Mouse (Mus musculus) gastrocnemius, postnatal 4 days (tissue): Measurements from ENCODE around the gene Cyb5d1. TPM values are rescaled to one million over a fixed set of nuclear protein-coding genes. Genes with fewer than 3 reads are reported as not detected.
"Not testable (repeated sequence)": the region's sequence is repeated elsewhere in the genome, so short reads cannot be mapped to it uniquely, and the experiment has no call there.

Experiments used
- DNase-seq, 2 experiments: peaks; one replicate each; pipeline ENCODE4 v3.0.0; 2021 to 2022; ENCODE audit warnings: low spot score in 2 of 2, mixed read lengths in 2 of 2
- total RNA-seq, 2 experiments: library from RNA; stranded (reverse); gene quantifications; 2 replicates each; pipeline ENCODE4 v1.2.3; 2021

Cyb5d1 gene
- total RNA-seq, 2 experiments from 2014 or later = 21.1 to 26.4 TPM

GRCm38 (mm10) chr11:69405397-69406200 is 10.2 kb upstream of the Cyb5d1 start:
- DNase-seq = peak in 1 of 2 experiments; percentile 18

GRCm38 (mm10) chr11:69404595-69405396 is 9.4 kb upstream of the Cyb5d1 start:
- DNase-seq = peak in 1 of 2 experiments; percentile 18

- DNase-seq = peak in 1 of 2 experiments; percentile 21
These were observed 8.5 kb upstream of the Cyb5d1 start for GRCm38 (mm10) chr11:69403691-69404594.

DNA sequence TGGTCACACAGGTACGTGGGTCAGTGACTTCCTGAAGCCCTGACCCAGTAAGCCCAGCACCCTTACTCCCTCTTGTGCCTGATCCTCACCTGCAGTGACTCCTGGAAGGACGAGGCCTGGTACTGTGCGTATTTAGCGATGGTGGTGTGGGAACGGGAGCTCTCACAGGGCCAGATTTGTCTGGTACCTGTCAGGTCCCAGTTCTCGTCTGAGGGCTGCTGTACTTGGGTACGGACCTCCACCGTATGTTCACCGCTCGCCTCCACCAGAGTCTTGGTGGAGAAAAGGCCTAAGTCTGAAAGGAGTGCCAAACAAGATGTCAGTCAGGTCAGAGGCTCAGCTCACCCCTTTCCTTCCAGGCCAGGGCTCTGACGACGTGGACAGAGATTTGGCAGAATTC is 6.6 kb upstream of the Cyb5d1 start:
- DNase-seq = no peak

- DNase-seq = peak; percentile 62 to 84
These were observed 5.8 kb upstream of the Cyb5d1 start for GRCm38 (mm10) chr11:69401210-69401637.

GRCm38 (mm10) chr11:69400083-69400850 is 4.8 kb upstream of the Cyb5d1 start:
- peak in 1 of 2 experiments; percentile 16 for DNase-seq

- DNase-seq = peak; percentile 20 to 25
These were observed 4.0 kb upstream of the Cyb5d1 start for GRCm38 (mm10) chr11:69399201-69400082.

- DNase-seq = peak in 1 of 2 experiments; percentile 19
These were observed 3.2 kb upstream of the Cyb5d1 start for GRCm38 (mm10) chr11:69398486-69399200.

DNA sequence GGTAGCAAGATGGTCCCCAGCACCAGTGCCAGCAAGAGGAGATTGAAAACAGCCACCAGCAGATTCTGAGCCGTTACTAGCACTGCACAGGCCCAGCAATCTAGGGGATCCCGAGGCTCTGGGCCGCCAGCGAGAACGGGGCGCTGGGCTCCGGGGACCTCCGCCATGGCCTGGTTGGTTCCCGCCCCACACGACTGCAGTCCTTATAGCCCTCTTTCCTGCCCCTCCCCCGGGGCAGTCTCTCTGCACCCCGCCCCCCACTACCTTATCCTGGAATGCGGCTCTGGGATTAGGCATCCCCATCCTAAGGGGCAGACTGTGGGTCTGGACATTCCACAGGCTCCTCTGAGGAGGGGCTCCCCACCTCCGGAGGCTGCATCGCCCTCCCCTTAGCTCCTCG is 2.6 kb upstream of the Cyb5d1 start, which contains the start of gene Tmem88:
Tmem88 (minus strand) TSS at position 176 of the 400 bp plus-strand sequence.
- DNase-seq = peak in 1 of 2 experiments; percentile 24

- DNase-seq = peak in 1 of 2 experiments; percentile 27
These were observed 2.2 kb upstream of the Cyb5d1 start for GRCm38 (mm10) chr11:69397581-69398057.

DNA sequence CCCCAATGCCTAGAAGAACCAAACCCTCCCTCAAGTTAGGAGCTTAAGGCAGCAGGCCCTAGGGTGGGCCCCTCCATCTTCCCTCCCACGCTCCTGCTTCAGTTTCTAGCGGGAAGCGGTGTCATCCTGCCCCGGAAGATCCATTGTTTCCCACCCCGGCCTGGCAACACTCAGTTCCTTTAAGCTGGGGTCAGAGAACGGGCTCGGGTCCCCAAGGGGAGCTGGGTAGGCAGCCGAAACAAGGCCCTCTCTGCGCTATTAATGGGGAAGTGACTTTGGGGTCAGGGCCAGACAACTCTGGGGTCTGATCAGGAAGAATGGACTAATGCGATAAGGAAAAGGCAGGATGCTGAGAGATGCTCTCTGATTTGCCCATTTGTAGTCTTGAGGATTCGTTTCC is 1.3 kb upstream of the Cyb5d1 start:
- DNase-seq = peak in 1 of 2 experiments; percentile 38

DNA sequence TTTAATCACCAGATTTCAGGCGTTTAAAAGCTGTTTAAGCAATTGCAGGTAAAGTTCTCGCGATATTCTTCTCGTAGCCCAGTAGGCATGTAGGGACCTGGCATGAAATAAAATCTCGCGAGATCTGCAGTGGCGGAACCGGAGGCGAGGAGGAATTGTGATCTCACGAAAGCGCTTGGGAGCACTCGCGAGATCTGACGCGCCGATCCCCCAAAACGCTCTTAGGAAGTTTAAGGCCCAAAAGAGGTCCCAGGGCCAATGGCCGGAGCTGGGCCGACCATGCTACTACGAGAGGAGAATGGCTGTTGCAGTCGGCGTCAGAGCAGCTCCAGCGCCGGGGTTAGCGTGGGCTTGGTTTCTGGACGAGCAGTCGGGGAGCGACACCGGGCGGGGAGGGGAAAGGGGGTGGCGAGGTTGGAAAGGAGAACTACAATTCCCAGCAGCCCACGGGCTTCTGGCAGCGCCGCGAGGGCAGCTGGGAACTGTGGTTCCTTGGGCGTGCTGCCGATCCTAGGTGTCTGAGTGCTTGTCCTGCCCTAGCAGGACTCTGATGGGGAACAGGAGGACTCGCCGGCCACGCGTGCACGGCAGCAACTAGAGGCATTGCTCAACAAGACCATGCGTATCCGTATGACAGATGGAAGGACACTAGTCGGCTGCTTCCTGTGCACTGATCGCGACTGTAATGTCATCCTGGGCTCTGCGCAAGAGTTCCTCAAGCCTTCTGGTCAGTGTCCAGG is 373 bp upstream of the Cyb5d1 start:
- DNase-seq = peak; percentile 86 to 95

DNA sequence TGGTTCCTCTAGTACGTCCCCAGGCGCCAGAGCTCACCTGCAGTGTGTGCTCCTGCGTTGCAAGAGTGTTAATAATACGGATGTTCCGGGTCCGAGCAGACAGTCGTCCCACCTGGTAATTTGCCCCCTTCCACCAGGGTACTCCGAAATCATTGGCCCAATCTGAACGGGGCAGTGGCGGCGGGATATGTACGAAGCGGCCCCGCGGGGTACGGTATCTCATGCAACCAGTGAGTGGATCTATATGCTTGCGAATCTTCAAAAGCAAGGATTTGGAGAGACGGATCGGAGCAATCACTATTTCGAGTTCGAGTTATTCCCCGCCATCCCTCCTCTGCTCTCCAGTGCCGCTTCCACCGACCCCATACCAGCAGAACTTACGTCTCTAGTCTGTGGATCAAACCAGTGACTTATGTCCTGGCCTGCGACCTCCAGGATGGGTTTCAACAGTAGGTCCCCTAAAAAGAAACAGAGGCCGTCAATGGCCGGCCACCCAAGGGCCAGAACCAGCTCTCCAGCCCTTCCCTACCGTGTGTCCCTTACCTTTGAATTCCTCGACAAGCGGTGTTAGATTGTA is 752 bp downstream of the Cyb5d1 start:
- not testable (repeated sequence) for DNase-seq

DNA sequence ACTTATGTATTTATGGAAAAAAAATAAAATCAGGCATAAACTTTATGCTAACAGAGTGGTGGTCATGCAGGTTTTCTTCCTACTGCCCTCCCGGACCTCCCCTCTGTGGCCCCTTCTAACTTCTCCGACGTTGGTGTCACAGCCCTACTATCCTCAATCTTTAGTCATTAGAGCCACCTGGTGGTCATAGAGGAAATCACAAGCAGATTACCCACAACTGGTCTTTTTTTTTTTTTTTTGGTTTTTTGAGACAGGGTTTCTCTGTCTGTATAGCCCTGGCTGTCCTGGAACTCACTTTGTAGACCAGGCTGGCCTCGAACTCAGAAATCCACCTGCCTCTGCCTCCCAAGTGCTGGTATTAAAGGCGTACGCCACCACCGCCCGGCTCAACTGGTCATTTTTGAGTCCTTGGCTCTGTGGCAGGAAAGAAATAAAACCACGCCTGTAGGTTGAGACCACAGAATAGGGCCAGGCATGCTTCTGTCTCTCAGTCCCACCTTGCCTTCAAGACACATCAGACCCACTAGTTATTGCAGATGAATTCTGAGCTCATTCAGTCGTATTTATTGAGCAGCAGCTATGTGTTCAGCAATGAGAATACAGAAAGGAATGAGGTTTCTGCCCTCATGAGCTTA is 4.9 kb downstream of the Cyb5d1 start:
- DNase-seq = peak in 1 of 2 experiments; percentile 76

DNA sequence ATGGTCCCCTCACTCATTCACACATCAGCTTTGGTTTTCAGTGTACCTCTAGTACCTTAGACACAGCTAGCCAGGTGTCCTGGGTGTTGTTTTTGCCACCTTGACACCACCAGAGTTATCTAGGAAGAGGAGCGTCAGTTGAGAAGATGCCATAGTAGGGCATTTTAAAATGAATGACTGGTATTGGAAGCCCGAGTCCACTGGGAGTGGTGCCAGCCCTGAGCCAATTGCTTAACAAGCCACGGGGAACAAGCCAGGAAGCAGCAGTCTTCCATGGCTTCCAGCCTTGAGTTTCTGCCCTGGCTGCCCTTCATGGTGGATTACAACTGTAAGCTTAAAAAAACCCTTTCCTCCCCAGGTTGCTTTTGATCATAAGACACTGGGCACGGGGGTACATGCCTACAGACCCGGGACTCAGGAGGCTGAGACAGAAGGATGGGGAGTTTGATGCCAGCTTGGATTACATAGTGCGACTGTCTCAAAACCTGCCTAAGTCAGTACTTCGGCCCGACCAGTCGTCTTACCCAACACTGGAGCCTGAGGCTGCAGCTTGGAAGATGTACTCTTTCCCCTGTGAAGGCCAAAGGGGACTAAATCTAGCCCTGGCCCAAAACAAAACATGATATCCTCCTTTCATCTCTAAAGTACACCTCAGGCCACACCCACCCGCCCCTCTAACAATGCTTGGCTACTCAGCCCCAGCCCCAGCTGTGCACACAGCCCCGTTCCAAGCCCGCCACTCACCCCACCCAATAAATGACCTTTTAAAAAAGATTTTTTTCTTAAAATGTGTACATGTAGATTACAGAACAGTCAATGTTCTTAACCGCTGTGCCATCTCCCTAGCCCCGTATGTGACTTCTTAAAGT is 5.7 kb downstream of the Cyb5d1 start:
- peak in 1 of 2 experiments; percentile 36 for DNase-seq

DNA sequence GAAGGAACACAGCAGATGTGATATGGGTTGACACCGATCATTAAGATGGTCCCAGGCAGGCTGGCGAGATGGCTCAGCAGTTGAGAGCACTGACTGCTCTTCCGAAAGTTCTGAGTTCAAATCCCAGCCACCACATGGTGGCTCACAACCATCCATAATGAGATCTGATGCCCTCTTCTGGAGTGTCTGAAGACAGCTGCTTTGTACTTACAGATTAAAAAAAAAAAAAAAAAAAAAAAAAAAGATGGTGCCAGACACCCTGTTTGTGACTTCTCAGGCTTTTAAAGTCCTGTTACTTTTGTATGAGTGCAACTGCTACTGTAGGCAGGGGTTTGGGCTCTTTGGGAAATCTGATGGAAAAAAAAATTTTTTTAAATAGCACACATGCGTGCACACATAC is 6.8 kb downstream of the Cyb5d1 start:
- no peak for DNase-seq
